8 mouse cellular contexts compared by ENCODE assay signal in the genomic region with DNA sequence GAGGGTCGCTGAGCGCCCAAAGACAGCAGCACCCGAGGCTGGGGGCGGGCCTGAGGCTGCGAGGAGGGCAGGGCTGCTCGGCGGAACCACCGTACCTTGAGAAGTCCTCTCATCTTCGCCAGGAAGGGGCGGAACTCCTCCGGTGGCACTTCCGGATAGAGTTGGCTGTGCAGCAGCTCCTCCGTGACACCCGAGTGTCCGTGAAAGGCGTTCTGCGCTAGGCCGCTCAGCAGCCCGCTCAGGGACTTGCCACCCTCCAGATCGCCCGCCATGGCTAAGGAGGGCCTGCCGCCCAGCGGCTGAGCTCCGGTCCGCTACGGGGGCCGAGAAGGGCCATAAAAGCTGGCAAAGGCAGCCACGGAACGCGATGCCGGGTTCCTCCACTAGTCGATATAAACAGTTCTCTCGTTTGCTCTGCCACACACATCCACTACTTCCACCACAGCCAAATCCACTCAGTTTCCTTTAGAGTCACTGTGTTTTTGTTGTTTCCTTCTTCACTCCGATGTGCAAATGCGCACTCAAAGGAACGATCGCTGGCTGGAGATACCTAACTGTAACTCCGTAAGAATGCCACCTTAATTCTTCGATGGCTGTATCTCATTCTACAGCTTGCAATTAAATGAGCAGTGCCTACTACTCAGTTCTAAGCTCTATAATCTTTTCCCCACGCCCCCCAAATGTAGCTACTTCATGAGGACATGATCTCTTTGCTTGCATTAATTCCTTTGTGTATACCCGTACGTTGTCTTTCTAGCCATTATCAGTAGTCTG. TPM values are rescaled to one million over a fixed set of nuclear protein-coding genes. Genes with fewer than 3 reads are reported as not detected.
DNase-seq lines count a peak whose midpoint lies in the region; ATAC-seq and TF ChIP-seq lines count a peak whose summit lies in the region.

Gm28048 (minus strand) TSS at position 107 of the 774 bp plus-strand sequence.
Commd1 (minus strand) TSS at position 399 of the 774 bp plus-strand sequence.

- 3% methylated on average over 40 of the region's 42 CpGs for WGBS in hindbrain, postnatal 0 days

- H3K4me1 ChIP-seq in hindbrain, postnatal 0 days (ENCODE audit: insufficient read depth, low read length), result peaks cover 5% of the 10 kb centered on the region
- H3K4me1 ChIP-seq in megakaryocyte, embryonic 14.5 days, result peaks cover 52% of the 10 kb centered on the region

- peak within 1 kb of the TSS; percentile 53 for H3K4me3 ChIP-seq in hindbrain, postnatal 0 days (ENCODE audit: low read length)
- H3K4me3 ChIP-seq in megakaryocyte, embryonic 14.5 days (replicated peaks), result peak within 1 kb of the TSS; percentile 97

- peak within 1 kb of the TSS; percentile 89 for H3K4me2 ChIP-seq in hindbrain, postnatal 0 days (ENCODE audit: low read depth, low read length)

- no peaks in the 10 kb centered on the region for H3K9me3 ChIP-seq in hindbrain, postnatal 0 days (ENCODE audit: low read length)
- H3K9me3 ChIP-seq in megakaryocyte, embryonic 14.5 days, result no peaks in the 10 kb centered on the region

- H3K9ac ChIP-seq in hindbrain, postnatal 0 days (replicated peaks; ENCODE audit: low read length), result peak within 1 kb of the TSS; percentile 69

- ATAC-seq in hindbrain, postnatal 0 days, result peak; percentile 95

- TF ChIP-seq CTCF in hindbrain, postnatal 0 days (IDR thresholded peaks at IDR 0.05; ENCODE audit: low read depth), result peak; percentile 83

- peaks cover 4% of the 10 kb centered on the region; the same call in 1 of the 2 replicates for H3K36me3 ChIP-seq in hindbrain, postnatal 0 days (ENCODE audit: insufficient read depth, low read length)
- peaks cover 30% of the 10 kb centered on the region for H3K36me3 ChIP-seq in megakaryocyte, embryonic 14.5 days (replicated peaks; ENCODE audit: low read length)

- no peaks in the 10 kb centered on the region for H3K27me3 ChIP-seq in hindbrain, postnatal 0 days (ENCODE audit: insufficient read depth, low read length)
- no peaks in the 10 kb centered on the region for H3K27me3 ChIP-seq in megakaryocyte, embryonic 14.5 days (replicated peaks)

- H3K27ac ChIP-seq in hindbrain, postnatal 0 days, result peak within 1 kb of the TSS; percentile 86

- peak; percentile 94 for DNase-seq in WW6 (ENCODE audit: low read depth, low spot score)
- peak; percentile 98 to 99 for DNase-seq in cerebellum, postnatal 4 days (ENCODE audit: low spot score in 2 of 2)
- DNase-seq in gastrocnemius, adult 18-20 months (ENCODE audit: low spot score), result peak; percentile 97
- peak; percentile 97 for DNase-seq in hindbrain, postnatal 0 days (ENCODE audit: low spot score)
- peak; percentile 93 to 97 for DNase-seq in left cerebral cortex, adult 8-10 months (ENCODE audit: low spot score in 2 of 2)
- peak; percentile 97 to 98 for DNase-seq in right cerebral cortex, postnatal 10 days (ENCODE audit: low spot score in 2 of 2)
- peak; percentile 99 for DNase-seq in urinary bladder, postnatal 25 days (ENCODE audit: low spot score)

RNA-seq across cellular contexts. Expression of gene Gm28048, which starts in this region (rescaled TPM):
- total RNA-seq in gastrocnemius, adult 18-20 months (2021), result 1 to 10 TPM; 1.7 to 2.3 TPM
- not detected in 2 replicates for total RNA-seq in hindbrain, postnatal 0 days (2014; rRNA removed)
- 3.2 and 3.4 TPM in 2 replicates for polyA plus RNA-seq in hindbrain, postnatal 0 days (2015; fragmentation: Nextera tagmentation; extraction: Ambion mirVana)
- 10 to 100 TPM; 11.1 to 24.0 (median 16.0) TPM for total RNA-seq in left cerebral cortex, adult 8-10 months (2022)
- polyA plus RNA-seq in megakaryocyte, embryonic 14.5 days (2012; ENCODE audit: insufficient read depth, low replicate concordance), result not detected in 2 replicates

RNA-seq across cellular contexts. Expression of gene Commd1, which starts in this region (rescaled TPM):
- total RNA-seq in gastrocnemius, adult 18-20 months (2021), result 100 to 1,000 TPM in 1 of 2 experiments, 10 to 100 TPM in 1; 93.4 to 109 TPM
- total RNA-seq in hindbrain, postnatal 0 days (2014; rRNA removed), result 11.6 and 15.5 TPM in 2 replicates
- polyA plus RNA-seq in hindbrain, postnatal 0 days (2015; fragmentation: Nextera tagmentation; extraction: Ambion mirVana), result 242 and 247 TPM in 2 replicates
- 10 to 100 TPM; 32.2 to 47.5 (median 36.8) TPM for total RNA-seq in left cerebral cortex, adult 8-10 months (2022)
- polyA plus RNA-seq in megakaryocyte, embryonic 14.5 days (2012; ENCODE audit: insufficient read depth, low replicate concordance), result 30.3 and 45.3 TPM in 2 replicates

Comparison
In these comparisons a context has a peak if more than half of its experiments do, and no peak if none do; other contexts are left out.
1. Peak in every context shown above with its lines: DNase-seq, ATAC-seq, H3K4me3 ChIP-seq and H3K27ac ChIP-seq.